Mouse (Mus musculus) central nervous system, embryonic 14 days (tissue): ENCODE measurements around the gene Zfp991. TPM values are rescaled to one million over a fixed set of nuclear protein-coding genes. Genes with fewer than 3 reads are reported as not detected.

ENCODE experiments used
- polyA plus RNA-seq: library from polyadenylated mRNA; depleted of rRNA; stranded (reverse); fragments of >200 nt; gene quantifications from 2 replicates; pipeline ENCODE4 v1.2.3, GENCODE M21; 2012; rRNA removed

Zfp991 gene
- 2.9 and 3.0 TPM in 2 replicates for polyA plus RNA-seq

GRCm38 (mm10) chr4:147131837-147132459 is at the start of gene Zfp991:
TSS of gene Zfp991 (plus strand) at chr4:147132038.

Other genes with a start within 250 kb of the Zfp991 start
- gene Gm21411, start 222.4 kb upstream of the Zfp991 start, polyA plus RNA-seq, result not detected in 2 replicates
- gene Zfp989, start 160.1 kb upstream of the Zfp991 start, polyA plus RNA-seq, result 0.11 and 0.29 TPM in 2 replicates
- gene Rex2, start 110.2 kb upstream of the Zfp991 start, polyA plus RNA-seq, result not detected in 2 replicates
- 0.09 TPM in 2 replicates for gene Zfp988, start 173.6 kb downstream of the Zfp991 start, polyA plus RNA-seq
- not detected in 2 replicates for gene Zfp978, start 229.3 kb downstream of the Zfp991 start, polyA plus RNA-seq